Mouse (Mus musculus) kidney, embryonic 14.5 days (tissue): ENCODE measurements around the gene Tcaf1. TPM values are rescaled to one million over a fixed set of nuclear protein-coding genes. Genes with fewer than 3 reads are reported as not detected.

Experiments used
- ATAC-seq: fragments of 200-750 bp; cut with Nextera tagmentation; 2 replicates; pipeline ENCODE4 v1.8.0; 2017; ENCODE audit warnings: moderate number of reproducible peaks, mild to moderate bottlenecking, moderate TSS enrichment, moderate library complexity; ENCODE audit not compliant: low FRiP score, low TSS enrichment
- H3K27ac ChIP-seq: fragments of 300-500 bp; sonication (generic); 2 replicates; pipeline ENCODE4 v1.5.1; 2014; ENCODE audit warnings: low read depth, mild to moderate bottlenecking, low read length, moderate library complexity, mixed read lengths
- H3K27me3 ChIP-seq: fragments of 300-500 bp; sonication (generic); 2 replicates; pipeline ENCODE4 v1.6.1; 2014; ENCODE audit warnings: mild to moderate bottlenecking, low read length; ENCODE audit not compliant: control insufficient read depth, insufficient read depth
- H3K36me3 ChIP-seq: fragments of 300-500 bp; sonication (generic); 2 replicates; pipeline ENCODE4 v1.6.1; 2014; ENCODE audit warnings: low read length, mixed read lengths; ENCODE audit not compliant: control insufficient read depth, insufficient read depth
- H3K4me1 ChIP-seq: fragments of 300-500 bp; sonication (generic); 2 replicates; pipeline ENCODE4 v1.6.1; 2014; ENCODE audit warnings: low read length, mixed read lengths; ENCODE audit not compliant: control insufficient read depth, insufficient read depth
- H3K4me2 ChIP-seq: fragments of 300-500 bp; sonication (generic); replicated peaks from 2 replicates; pipeline ENCODE4 v1.6.1; 2014; ENCODE audit warnings: low read depth, mild to moderate bottlenecking, low read length
- H3K4me3 ChIP-seq: fragments of 300-500 bp; sonication (generic); 2 replicates; pipeline ENCODE4 v1.5.1; 2014; ENCODE audit warnings: mild to moderate bottlenecking, low read length
- H3K9ac ChIP-seq: fragments of 300-500 bp; sonication (generic); 2 replicates; pipeline ENCODE4 v1.6.1; 2014; ENCODE audit warnings: low read depth, mild to moderate bottlenecking, low read length, moderate library complexity
- H3K9me3 ChIP-seq: fragments of 300-500 bp; sonication (generic); 2 replicates; pipeline ENCODE4 v1.6.1; 2016; ENCODE audit warnings: low read length; ENCODE audit not compliant: control insufficient read depth
- WGBS: fragments of 180-500 bp; shearing (Covaris S2); extraction: QIAGEN DNeasy Blood & Tissue Kit; methylation state at CpG from one replicate; pipeline ENCODE4 v1.1.7; 2014; 5-methylcytosine and 5-hydroxymethylcytosine counted together
- polyA plus RNA-seq: library from polyadenylated mRNA; unstranded; fragments of >200 nt; fragmentation: Nextera tagmentation; extraction: Ambion mirVana; gene quantifications from 2 replicates; pipeline ENCODE4 v1.2.1, GENCODE M21; 2014

Gene Tcaf1
- polyA plus RNA-seq, 1 experiment from 2014 or later, result 82.1 TPM

DNA sequence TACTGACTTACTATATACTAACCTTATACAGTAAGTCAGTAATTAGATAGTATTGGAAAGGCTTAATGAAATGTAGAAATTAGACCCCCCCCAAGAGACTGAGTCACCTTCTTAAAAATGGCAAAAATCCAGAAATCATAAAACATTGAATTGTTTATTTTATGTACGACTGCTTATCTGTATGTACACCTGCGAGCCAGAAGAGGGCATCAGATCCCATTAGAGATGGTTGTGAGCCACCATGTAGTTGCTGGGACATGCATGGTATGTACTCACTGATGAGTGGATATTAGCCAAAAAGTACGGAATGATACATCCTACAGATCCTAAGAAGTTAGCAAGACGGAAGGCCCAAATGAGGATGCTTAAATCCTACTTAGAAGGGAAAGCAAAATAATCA lies 78.5 kb downstream of the Tcaf1 start:
- H3K27ac ChIP-seq, result no peak overlapping the region
- H3K4me2 ChIP-seq, result no peak overlapping the region
- H3K9me3 ChIP-seq, result no peaks in the 10 kb centered on the region
- H3K4me1 ChIP-seq, result no peaks in the 10 kb centered on the region
- ATAC-seq, result no peak
- H3K36me3 ChIP-seq, result no peaks in the 10 kb centered on the region
- no peak overlapping the region for H3K4me3 ChIP-seq
- H3K27me3 ChIP-seq, result no peaks in the 10 kb centered on the region
- 77% methylated on average over 4 of the region's 4 CpGs for WGBS
- H3K9ac ChIP-seq, result no peak overlapping the region

Other genes with a start within 250 kb of the Tcaf1 start
- gene Olfr458, start 244.9 kb downstream of the Tcaf1 start, polyA plus RNA-seq, result not detected in 2 replicates
- 0.14 TPM in 1 of 2 replicates, not detected in the other for gene Olfr457, start 233.8 kb downstream of the Tcaf1 start, polyA plus RNA-seq
- not detected in 2 replicates for gene Olfr456, start 222.9 kb downstream of the Tcaf1 start, polyA plus RNA-seq
- not detected in 2 replicates for gene Olfr455, start 162.5 kb downstream of the Tcaf1 start, polyA plus RNA-seq
- not detected in 2 replicates for gene Tcaf3, start 112.4 kb downstream of the Tcaf1 start, polyA plus RNA-seq
- gene Tcaf2, start 64.8 kb downstream of the Tcaf1 start, polyA plus RNA-seq, result 1.9 and 2.9 TPM in 2 replicates
- not detected in 2 replicates for gene Olfr453, start 29.3 kb upstream of the Tcaf1 start, polyA plus RNA-seq
- gene Olfr38, start 46.3 kb upstream of the Tcaf1 start, polyA plus RNA-seq, result not detected in 2 replicates
- not detected in 2 replicates for gene Olfr452, start 75.0 kb upstream of the Tcaf1 start, polyA plus RNA-seq
- gene Olfr450, start 101.9 kb upstream of the Tcaf1 start, polyA plus RNA-seq, result not detected in 2 replicates
- gene Olfr449, start 124.3 kb upstream of the Tcaf1 start, polyA plus RNA-seq, result not detected in 2 replicates
- gene Olfr448, start 180.4 kb upstream of the Tcaf1 start, polyA plus RNA-seq, result not detected in 2 replicates
- gene Olfr447, start 198.8 kb upstream of the Tcaf1 start, polyA plus RNA-seq, result not detected in 2 replicates
- gene Olfr446, start 211.3 kb upstream of the Tcaf1 start, polyA plus RNA-seq, result not detected in 2 replicates
- not detected in 2 replicates for gene Olfr444, start 239.0 kb upstream of the Tcaf1 start, polyA plus RNA-seq